Mouse (Mus musculus) small intestine, adult 2 months (tissue): Measurements from ENCODE around the gene Cldn15.

Experiments
- CTCF ChIP-seq: fragments of 200-500 bp; IDR thresholded peaks from 2 replicates; pipeline ENCODE4 v1.5.1; 2012; ENCODE audit warnings: low read depth, mild to moderate bottlenecking, control low read depth, inconsistent platforms, low read length, moderate library complexity, mixed read lengths; ENCODE audit not compliant: insufficient replicate concordance, insufficient read length; ENCODE audit errors: extremely low read depth
- POLR2A ChIP-seq: fragments of 200-500 bp; IDR thresholded peaks from 2 replicates; pipeline ENCODE4 v1.6.1; 2012; ENCODE audit warnings: low read depth, mild to moderate bottlenecking, control low read depth, inconsistent platforms, low read length, moderate library complexity

DNA sequence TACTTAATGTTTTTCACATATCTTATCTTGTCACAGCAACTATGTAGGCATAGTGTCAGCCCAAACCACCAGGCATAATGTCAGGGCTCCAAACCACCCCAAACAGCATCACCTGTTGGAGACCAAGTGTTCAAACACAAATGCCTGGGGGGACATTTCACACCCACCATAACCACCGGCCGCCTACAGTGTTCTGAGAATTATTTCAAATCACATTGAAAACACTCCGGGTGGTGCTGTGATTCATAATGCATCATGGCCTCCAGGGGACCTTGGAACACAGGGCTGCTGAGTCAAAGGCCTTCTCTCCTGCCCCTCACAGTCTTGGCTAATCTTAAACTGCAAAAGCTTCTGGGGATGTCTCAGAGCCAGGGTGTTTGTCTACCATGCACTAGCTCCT, 49.5 kb downstream of the Cldn15 start:
- TF ChIP-seq CTCF = no peak
- no peak for TF ChIP-seq POLR2A
